Mouse (Mus musculus) megakaryocyte, embryonic 14.5 days (primary cell): ENCODE results near the gene Golgb1.

ENCODE experiments used
- FLI1 ChIP-seq: IDR thresholded peaks from 2 replicates; pipeline ENCODE4 v1.6.1; 2012; ENCODE audit warnings: low read length, inconsistent platforms, mixed read lengths
- GATA1 ChIP-seq: IDR thresholded peaks from 3 replicates; pipeline ENCODE4 v1.6.1; 2012; ENCODE audit warnings: mixed read lengths, low read length, inconsistent platforms, borderline replicate concordance

- TF ChIP-seq GATA1: no peak
- no peak for TF ChIP-seq FLI1
These were observed 46.1 kb upstream of the Golgb1 start for GRCm38 (mm10) chr16:36828820-36829219.
